Mouse (Mus musculus) hindbrain, embryonic 16.5 days (tissue): ENCODE data around the gene Fam129a. TPM values are rescaled to one million over a fixed set of nuclear protein-coding genes. Genes with fewer than 3 reads are reported as not detected.
A peak's percentile ranks its signal among the peaks of the same experiment; 100 is the strongest.

Source experiments
- ATAC-seq: fragments of 200-750 bp; cut with Nextera tagmentation; 2 replicates; pipeline ENCODE4 v1.8.0; 2017; ENCODE audit warnings: moderate TSS enrichment, moderate library complexity
- H3K27ac ChIP-seq: fragments of 300-500 bp; sonication (generic); 2 replicates; pipeline ENCODE4 v1.5.1; 2014; ENCODE audit warnings: low read depth, mild to moderate bottlenecking, control low read depth, low read length, moderate library complexity
- H3K27me3 ChIP-seq: fragments of 300-500 bp; sonication (generic); replicated peaks from 2 replicates; pipeline ENCODE4 v1.6.1; 2014; ENCODE audit warnings: low read length; ENCODE audit not compliant: control insufficient read depth, insufficient read depth
- H3K36me3 ChIP-seq: fragments of 300-500 bp; sonication (generic); 2 replicates; pipeline ENCODE4 v1.6.1; 2014; ENCODE audit warnings: mild to moderate bottlenecking, low read length, moderate library complexity, mixed read lengths; ENCODE audit not compliant: control insufficient read depth, insufficient read depth
- H3K4me1 ChIP-seq: fragments of 300-500 bp; sonication (generic); 2 replicates; pipeline ENCODE4 v1.6.1; 2014; ENCODE audit warnings: low read depth, low read length; ENCODE audit not compliant: control insufficient read depth, insufficient read depth
- H3K4me2 ChIP-seq: fragments of 300-500 bp; sonication (generic); 2 replicates; pipeline ENCODE4 v1.6.1; 2014; ENCODE audit warnings: mild to moderate bottlenecking, low read length, control low read depth, moderate library complexity
- H3K4me3 ChIP-seq: fragments of 300-500 bp; sonication (generic); 2 replicates; pipeline ENCODE4 v1.5.1; 2014; ENCODE audit warnings: mild to moderate bottlenecking, low read length, control low read depth, moderate library complexity
- H3K9ac ChIP-seq: fragments of 300-500 bp; sonication (generic); 2 replicates; pipeline ENCODE4 v1.6.1; 2014; ENCODE audit warnings: low read depth, mild to moderate bottlenecking, control low read depth, low read length, moderate library complexity
- H3K9me3 ChIP-seq: fragments of 300-500 bp; sonication (generic); 2 replicates; pipeline ENCODE4 v1.6.1; 2014; ENCODE audit warnings: mild to moderate bottlenecking, low read length, moderate library complexity; ENCODE audit not compliant: control insufficient read depth
- WGBS: fragments of 180-500 bp; shearing (Covaris S2); extraction: QIAGEN DNeasy Blood & Tissue Kit; methylation state at CpG from one replicate; pipeline ENCODE4 v1.1.7; 2014; 5-methylcytosine and 5-hydroxymethylcytosine counted together
- polyA plus RNA-seq: library from polyadenylated mRNA; unstranded; fragments of >200 nt; fragmentation: Nextera tagmentation; extraction: Ambion mirVana; gene quantifications from 2 replicates; pipeline ENCODE4 v1.2.1, GENCODE M21; 2015

Gene Fam129a
- polyA plus RNA-seq, 1 experiment from 2014 or later, result 0.88 TPM

DNA sequence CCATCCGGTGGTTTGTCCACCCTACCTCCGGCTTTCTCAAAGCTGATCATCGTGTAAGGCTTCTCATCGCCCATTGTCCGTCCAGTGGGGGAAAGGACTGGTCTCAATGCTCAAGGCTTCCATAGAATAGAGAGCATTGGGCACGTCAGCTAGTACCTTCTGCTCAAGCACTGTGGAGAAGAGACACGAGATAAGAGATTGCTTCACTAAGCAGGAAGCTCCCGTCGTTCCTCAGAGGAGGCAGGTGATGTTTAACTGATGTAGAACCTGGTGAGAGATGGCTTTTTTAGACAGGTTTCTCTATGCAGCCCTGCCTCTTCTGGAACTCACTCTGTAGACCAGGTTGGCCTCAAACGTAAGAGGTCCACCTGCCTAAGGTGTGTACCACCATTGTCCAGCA, 93.4 kb downstream of the Fam129a start:
- no peak for ATAC-seq
- no peaks in the 10 kb centered on the region for H3K27me3 ChIP-seq
- H3K36me3 ChIP-seq, result no peaks in the 10 kb centered on the region
- no peaks in the 10 kb centered on the region for H3K9me3 ChIP-seq
- H3K9ac ChIP-seq, result no peak overlapping the region
- no peak overlapping the region for H3K4me3 ChIP-seq
- no peak overlapping the region for H3K4me2 ChIP-seq
- WGBS, result 95% methylated on average over 10 of the region's 10 CpGs
- no peak overlapping the region for H3K27ac ChIP-seq
- no peaks in the 10 kb centered on the region for H3K4me1 ChIP-seq

DNA sequence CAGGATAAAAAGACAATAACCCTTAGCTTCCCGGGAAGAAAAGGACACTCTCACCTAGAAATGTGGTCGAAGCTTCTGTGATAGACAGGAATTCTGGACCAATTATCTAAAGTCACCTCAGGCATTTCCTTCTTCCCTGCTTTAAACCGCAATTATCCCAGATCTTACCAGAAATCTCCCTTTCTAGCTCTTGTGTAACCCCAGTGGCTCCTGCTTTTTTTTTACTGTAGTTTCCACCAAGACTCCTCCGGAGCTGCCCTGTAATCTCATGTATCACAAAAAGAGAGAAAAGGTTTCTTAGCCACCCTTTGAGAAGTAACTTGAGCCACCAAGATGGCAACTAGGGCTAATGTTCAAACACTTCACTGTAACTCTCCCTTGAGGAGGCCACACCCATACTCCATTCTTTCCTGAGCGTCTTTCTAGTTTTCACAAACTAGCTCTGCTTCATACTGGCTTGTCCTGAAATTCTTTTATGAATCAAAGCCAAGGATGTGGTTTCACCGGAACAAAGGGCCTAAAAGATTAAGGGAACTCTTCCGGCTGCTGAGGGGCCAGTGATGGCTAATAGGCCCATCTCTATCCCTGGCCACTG, 93.9 kb downstream of the Fam129a start:
- Histone ChIP-seq H3K4me1 (no peaks in the 10 kb centered on the region), H3K4me2 (no peak overlapping the region), H3K27ac (no peak overlapping the region), H3K27me3 (no peaks in the 10 kb centered on the region), H3K9me3 (no peaks in the 10 kb centered on the region), H3K9ac (no peak overlapping the region), H3K4me3 (no peak overlapping the region), H3K36me3 (no peaks in the 10 kb centered on the region)
- WGBS, result 84% methylated on average over 7 of the region's 7 CpGs
- no peak for ATAC-seq

DNA sequence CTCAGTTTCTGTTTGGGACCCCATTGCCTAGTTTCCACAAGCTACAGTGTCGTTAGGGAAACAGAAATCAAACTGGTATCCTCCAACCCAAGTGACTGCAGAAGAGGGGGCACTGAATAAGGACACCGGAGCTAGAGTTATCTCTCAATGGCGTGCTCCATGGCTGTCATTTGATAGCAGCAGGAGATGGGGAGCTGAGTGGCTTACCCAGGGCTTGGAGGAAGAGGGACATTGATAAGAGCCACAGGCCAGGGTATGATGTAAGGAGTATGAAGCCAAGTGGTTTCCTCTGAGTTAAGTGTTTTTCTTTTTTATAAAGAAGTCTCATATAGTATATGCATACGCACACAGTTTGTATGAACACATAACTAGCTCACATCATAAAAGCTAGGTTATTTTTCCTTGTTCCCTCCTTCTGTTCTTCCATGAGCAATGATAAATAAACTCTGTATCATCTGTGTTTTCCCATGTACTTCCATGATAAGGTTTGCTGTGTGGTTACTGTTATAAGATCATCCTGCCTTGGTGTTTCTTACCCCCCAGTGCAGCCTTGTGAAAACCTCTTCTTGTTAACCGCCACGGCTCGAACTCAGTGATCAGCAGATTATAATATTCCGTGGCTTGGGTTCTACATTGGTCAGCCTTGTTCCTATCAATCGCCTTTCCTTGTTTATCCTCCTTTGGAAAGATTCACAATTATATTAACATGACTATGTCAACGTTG, 96.5 kb downstream of the Fam129a start:
- Histone ChIP-seq H3K9me3 (no peaks in the 10 kb centered on the region), H3K4me3 (no peak overlapping the region), H3K27ac (no peak overlapping the region), H3K4me1 (no peaks in the 10 kb centered on the region), H3K27me3 (no peaks in the 10 kb centered on the region), H3K4me2 (no peak overlapping the region), H3K9ac (no peak overlapping the region), H3K36me3 (no peaks in the 10 kb centered on the region)
- WGBS, result 89% methylated on average over 10 of the region's 10 CpGs
- ATAC-seq, result no peak

DNA sequence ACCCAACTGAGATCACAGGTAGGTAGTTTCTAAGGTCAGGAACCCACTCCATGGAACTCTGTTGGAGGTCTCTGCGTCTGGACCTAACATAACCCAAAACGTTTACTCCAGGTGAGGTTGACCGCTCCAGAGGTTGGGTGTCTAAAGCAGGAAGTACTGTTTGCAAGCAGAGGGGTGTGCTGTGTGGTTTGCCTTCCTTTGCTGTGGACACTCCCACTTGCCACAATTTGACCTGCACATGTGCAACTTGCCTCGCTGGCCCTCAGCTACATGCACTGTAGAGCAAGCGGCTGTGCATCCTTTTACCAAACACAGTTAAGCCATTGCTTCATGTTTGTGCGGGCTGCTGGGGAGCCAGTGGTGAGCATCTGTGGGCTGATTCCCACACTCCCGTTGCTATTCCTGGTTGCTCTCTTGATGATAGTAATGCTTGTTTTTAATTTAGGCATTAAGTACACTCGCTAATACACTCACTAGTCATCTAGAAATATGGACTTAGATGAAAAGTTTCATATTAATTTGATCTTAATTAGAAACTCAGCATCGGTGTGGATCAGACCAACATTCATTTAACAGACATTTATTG, 99.1 kb downstream of the Fam129a start:
- WGBS, result 84% methylated on average over 9 of the region's 9 CpGs
- Histone ChIP-seq H3K4me1 (no peaks in the 10 kb centered on the region), H3K27ac (no peak overlapping the region), H3K36me3 (no peaks in the 10 kb centered on the region), H3K9me3 (no peaks in the 10 kb centered on the region), H3K4me3 (no peak overlapping the region), H3K27me3 (no peaks in the 10 kb centered on the region), H3K4me2 (no peak overlapping the region), H3K9ac (no peak overlapping the region)
- no peak for ATAC-seq

DNA sequence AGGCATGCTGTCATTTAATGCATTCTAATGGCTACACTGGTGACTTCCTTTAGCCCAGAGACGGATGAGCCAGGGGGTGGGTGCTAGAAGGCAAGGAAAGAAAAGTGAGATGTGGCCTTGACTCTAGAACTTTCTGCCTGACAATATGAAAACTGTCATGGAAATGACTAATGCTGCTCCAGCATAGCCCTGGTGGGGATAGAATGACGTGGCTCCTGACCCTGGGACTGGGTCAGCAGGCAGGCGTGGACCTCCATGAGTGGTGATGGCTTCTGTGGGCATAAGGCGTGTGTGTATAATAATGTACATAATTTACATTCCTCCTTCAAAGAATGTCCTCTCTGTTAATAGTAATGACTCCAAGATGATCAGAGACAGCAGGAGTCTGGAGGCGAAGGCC, 104.7 kb downstream of the Fam129a start:
- WGBS, result 68% methylated on average over 5 of the region's 5 CpGs

DNA sequence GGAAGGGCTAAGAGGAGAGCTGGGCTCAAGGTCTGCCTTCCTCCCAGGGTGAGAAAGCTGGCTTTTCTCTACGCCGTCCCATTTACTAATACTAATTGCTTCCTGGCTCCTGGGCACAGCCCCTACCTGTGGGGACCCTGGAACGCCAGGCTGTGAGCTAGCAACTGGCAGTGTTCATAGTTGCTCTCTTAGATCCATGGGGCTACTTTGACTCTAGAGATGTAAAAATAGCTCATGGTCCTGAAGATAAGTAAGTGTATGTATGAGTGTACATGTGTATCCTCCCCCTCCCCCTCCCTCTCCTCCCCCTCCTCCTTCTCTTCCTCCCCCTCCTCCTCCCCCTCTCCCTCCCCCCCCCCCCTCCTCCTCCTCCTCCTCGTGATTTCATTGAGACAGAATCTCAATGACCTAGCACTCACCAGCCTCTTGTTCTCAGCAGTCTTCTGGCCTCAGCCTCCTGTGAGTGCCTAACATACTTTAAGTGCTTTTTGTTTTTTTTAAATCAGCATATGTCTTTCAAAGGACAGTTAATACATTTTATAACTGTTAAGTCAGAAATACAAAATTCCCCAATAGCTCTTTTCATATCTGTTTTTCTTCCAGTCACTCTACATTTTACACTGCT, 106.3 kb downstream of the Fam129a start:
- Histone ChIP-seq H3K27me3 (no peaks in the 10 kb centered on the region), H3K27ac (no peak overlapping the region), H3K9me3 (no peaks in the 10 kb centered on the region), H3K9ac (no peak overlapping the region), H3K4me2 (no peak overlapping the region), H3K4me3 (no peak overlapping the region), H3K4me1 (no peaks in the 10 kb centered on the region), H3K36me3 (no peaks in the 10 kb centered on the region)
- no peak for ATAC-seq
- WGBS, result 42% methylated on average over 4 of the region's 4 CpGs

More for the DNA sequence above, 104.7 kb downstream of the Fam129a start:
- ATAC-seq, result no peak
- H3K9ac ChIP-seq, result no peak overlapping the region
- no peak overlapping the region for H3K4me2 ChIP-seq
- H3K36me3 ChIP-seq, result no peaks in the 10 kb centered on the region
- H3K27ac ChIP-seq, result no peak overlapping the region
- no peaks in the 10 kb centered on the region for H3K9me3 ChIP-seq
- no peaks in the 10 kb centered on the region for H3K27me3 ChIP-seq
- H3K4me1 ChIP-seq, result no peaks in the 10 kb centered on the region
- no peak overlapping the region for H3K4me3 ChIP-seq

DNA sequence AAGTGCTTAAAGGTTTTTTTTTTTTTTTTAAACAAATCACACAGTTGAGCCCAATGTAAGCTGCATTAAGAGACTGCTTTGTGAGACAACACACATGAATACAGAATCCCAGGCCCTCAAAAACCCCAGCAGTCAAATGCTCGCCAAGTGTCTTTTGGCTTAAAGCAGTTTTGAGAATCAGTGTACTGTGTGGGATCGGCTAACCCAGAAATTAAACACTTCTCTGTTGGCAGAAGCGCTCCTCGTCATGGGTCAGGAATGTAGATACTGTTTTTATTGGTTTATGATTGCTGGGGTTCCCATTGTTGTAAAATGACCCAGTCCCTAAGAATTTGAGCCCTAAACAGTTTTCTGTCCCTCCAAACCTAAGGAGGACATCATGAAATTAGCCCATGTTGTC, 107.0 kb downstream of the Fam129a start:
- no peaks in the 10 kb centered on the region for H3K27me3 ChIP-seq
- H3K9ac ChIP-seq, result no peak overlapping the region
- H3K4me1 ChIP-seq, result no peaks in the 10 kb centered on the region
- WGBS, result 66% methylated on average over 4 of the region's 4 CpGs
- H3K9me3 ChIP-seq, result no peaks in the 10 kb centered on the region
- no peak for ATAC-seq
- no peaks in the 10 kb centered on the region for H3K36me3 ChIP-seq
- H3K27ac ChIP-seq, result no peak overlapping the region
- no peak overlapping the region for H3K4me3 ChIP-seq
- H3K4me2 ChIP-seq, result no peak overlapping the region

DNA sequence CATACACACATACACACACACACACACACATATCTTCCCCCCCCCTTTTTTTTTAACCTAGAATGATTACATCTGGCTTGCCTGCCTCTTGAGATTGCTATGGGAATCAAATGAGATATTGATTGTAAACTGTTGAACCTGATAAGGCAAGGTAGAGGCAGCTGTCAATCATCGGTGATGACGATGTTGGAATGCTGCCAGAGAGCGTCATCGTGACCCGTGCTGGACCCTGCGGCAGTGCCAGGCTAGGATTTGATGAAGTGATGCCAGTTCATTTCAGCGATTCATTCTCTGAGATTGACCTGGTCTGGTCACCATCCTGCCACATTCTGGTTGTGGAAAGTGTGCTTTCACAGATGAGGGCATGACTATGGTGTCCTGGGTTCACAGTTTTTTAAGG, 108.2 kb downstream of the Fam129a start:
- H3K36me3 ChIP-seq, result no peaks in the 10 kb centered on the region
- no peak overlapping the region for H3K4me3 ChIP-seq
- H3K4me1 ChIP-seq, result no peaks in the 10 kb centered on the region
- no peak for ATAC-seq
- no peaks in the 10 kb centered on the region for H3K9me3 ChIP-seq
- 92% methylated on average over 7 of the region's 7 CpGs for WGBS
- H3K4me2 ChIP-seq, result no peak overlapping the region
- no peaks in the 10 kb centered on the region for H3K27me3 ChIP-seq
- H3K9ac ChIP-seq, result no peak overlapping the region
- H3K27ac ChIP-seq, result no peak overlapping the region

DNA sequence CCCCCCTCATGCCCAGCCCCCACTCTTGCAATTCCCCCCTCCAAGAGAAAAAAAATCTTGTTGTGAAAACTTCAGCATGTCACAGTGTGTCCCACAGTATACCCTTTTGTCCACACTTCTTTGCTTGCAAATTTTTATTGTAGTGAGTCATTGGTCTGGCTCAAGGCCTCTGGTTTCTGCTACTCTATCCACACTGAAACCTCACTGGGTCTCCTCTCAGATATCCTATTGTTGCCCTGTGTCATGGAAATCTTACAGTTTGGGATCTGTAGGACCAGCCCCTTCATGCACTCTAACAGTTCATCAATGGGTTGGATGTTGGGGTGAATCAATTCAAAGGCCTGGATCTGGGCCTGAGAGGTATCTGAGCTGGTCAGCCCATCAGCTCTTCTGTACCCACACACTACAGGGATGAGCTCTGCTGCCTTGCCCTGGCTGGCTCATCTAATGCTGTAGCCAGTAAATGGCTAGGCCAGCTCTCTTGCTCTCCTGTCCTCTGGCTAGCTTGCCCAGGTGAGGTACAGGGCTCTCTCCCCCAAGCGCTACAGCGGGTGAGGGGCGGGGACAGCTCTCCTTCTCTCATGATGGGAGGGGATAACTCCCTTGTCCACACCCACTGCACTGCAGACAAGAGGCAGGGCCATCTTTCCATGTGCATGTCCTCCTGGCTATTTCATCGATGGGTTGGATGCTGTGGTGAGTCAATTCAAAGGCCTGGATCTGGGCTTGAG, 109.1 kb downstream of the Fam129a start:
- H3K9ac ChIP-seq, result no peak overlapping the region
- H3K4me1 ChIP-seq, result no peaks in the 10 kb centered on the region
- H3K27ac ChIP-seq, result no peak overlapping the region
- H3K4me2 ChIP-seq, result no peak overlapping the region
- no peaks in the 10 kb centered on the region for H3K9me3 ChIP-seq
- no peak overlapping the region for H3K4me3 ChIP-seq
- ATAC-seq, result 0 out of 2 replicates have a peak, but pooled peaks have one; percentile 31
- H3K36me3 ChIP-seq, result no peaks in the 10 kb centered on the region
- no peaks in the 10 kb centered on the region for H3K27me3 ChIP-seq
- WGBS, result 92% methylated on average over 4 of the region's 4 CpGs
